25 mouse cellular contexts compared by ENCODE assay signal in genomic region chr11:78545181-78545580, GRCm38 (mm10). TPM values are rescaled to one million over a fixed set of nuclear protein-coding genes. Genes with fewer than 3 reads are reported as not detected.
DNase-seq lines count a peak whose midpoint lies in the region; ATAC-seq and TF ChIP-seq lines count a peak whose summit lies in the region.
"Had no signal": no experiment of that assay in that cellular context is flagged by ENCODE, and none has a peak within 500 bp of the region (broad histone marks: within the 10 kb centered on the region; RNA-seq: fewer than 3 reads in every experiment).

No protein-coding gene starts in this region.

- H3K4me3 ChIP-seq in embryonic facial prominence, embryonic 11.5 days (ENCODE audit: low read depth, low read length) = no peak overlapping the region
- no peak overlapping the region for H3K4me3 ChIP-seq in embryonic facial prominence, embryonic 10.5 days
- H3K4me3 ChIP-seq in G1E (ENCODE audit: low read depth, low read length) = peak overlapping the region; percentile 28; the same call in 1 of the 2 replicates
- H3K4me3 ChIP-seq in forebrain, embryonic 13.5 days = no peak overlapping the region
- H3K4me3 ChIP-seq: forebrain, embryonic 10.5 days; heart, adult 2 months; hindbrain, embryonic 12.5 days; hindbrain, embryonic 15.5 days had no signal

- 0 out of 2 replicates have a peak overlapping the region, but pooled peaks have one; percentile 13 for H3K9ac ChIP-seq in embryonic facial prominence, embryonic 11.5 days (replicated peaks; ENCODE audit: low read length)
- no peak overlapping the region for H3K9ac ChIP-seq in forebrain, embryonic 13.5 days
- H3K9ac ChIP-seq: forebrain, postnatal 0 days; hindbrain, embryonic 12.5 days; hindbrain, embryonic 15.5 days had no signal

- peaks cover 2% of the 10 kb centered on the region for H3K4me1 ChIP-seq in embryonic facial prominence, embryonic 11.5 days (ENCODE audit: control insufficient read depth, insufficient read depth, low read length)
- peaks cover 22% of the 10 kb centered on the region for H3K4me1 ChIP-seq in embryonic facial prominence, embryonic 10.5 days
- peaks cover 55% of the 10 kb centered on the region for H3K4me1 ChIP-seq in G1E (ENCODE audit: insufficient read depth, low read depth, low read length)
- peaks cover 24% of the 10 kb centered on the region for H3K4me1 ChIP-seq in forebrain, embryonic 13.5 days

- H3K27me3 ChIP-seq in embryonic facial prominence, embryonic 11.5 days (ENCODE audit: control insufficient read depth, insufficient read depth, low read length) = no peaks in the 10 kb centered on the region
- no peaks in the 10 kb centered on the region for H3K27me3 ChIP-seq in embryonic facial prominence, embryonic 10.5 days (replicated peaks; ENCODE audit: low read depth, poor library complexity, severe bottlenecking)
- no peaks in the 10 kb centered on the region for H3K27me3 ChIP-seq in G1E (ENCODE audit: insufficient read depth, low read length)
- H3K27me3 ChIP-seq in forebrain, embryonic 13.5 days = no peaks in the 10 kb centered on the region
- H3K27me3 ChIP-seq: hindbrain, embryonic 12.5 days; hindbrain, embryonic 15.5 days had no signal

- no peak for DNase-seq in embryonic facial prominence, embryonic 11.5 days (ENCODE audit: low spot score)
- no peak for DNase-seq in embryonic facial prominence, embryonic 10.5 days (ENCODE audit: low spot score)
- no peak for DNase-seq in G1E (ENCODE audit: low spot score)
- DNase-seq in heart, adult 8-10 months (ENCODE audit: low spot score) = no peak
- no peak for DNase-seq in left cerebral cortex, adult 11 months (ENCODE audit: low spot score)
- no peak for DNase-seq in lung, postnatal 4 days
- DNase-seq: adrenal gland, adult 2 months; adrenal gland, postnatal 14 days; cerebellum, adult 11 months; cerebellum, adult 2 months; cerebellum, postnatal 10 days; cerebellum, postnatal 36 days; gastrocnemius, postnatal 25 days; heart, adult 2 months; kidney, adult 2 months had no signal

- WGBS in embryonic facial prominence, embryonic 11.5 days = 73% methylated on average over 8 of the region's 8 CpGs
- WGBS in embryonic facial prominence, embryonic 10.5 days = 80% methylated on average over 8 of the region's 8 CpGs
- 64% methylated on average over 8 of the region's 8 CpGs for WGBS in forebrain, embryonic 13.5 days

- H3K27ac ChIP-seq in embryonic facial prominence, embryonic 11.5 days (replicated peaks; ENCODE audit: low read depth, low read length) = no peak overlapping the region
- H3K27ac ChIP-seq in embryonic facial prominence, embryonic 10.5 days (replicated peaks) = no peak overlapping the region
- H3K27ac ChIP-seq in forebrain, embryonic 13.5 days = no peak overlapping the region
- H3K27ac ChIP-seq: forebrain, embryonic 10.5 days; heart, adult 2 months; hindbrain, embryonic 12.5 days; hindbrain, embryonic 15.5 days had no signal

- no peak overlapping the region for H3K4me2 ChIP-seq in embryonic facial prominence, embryonic 11.5 days (ENCODE audit: low read depth, low read length)
- H3K4me2 ChIP-seq in forebrain, embryonic 13.5 days = no peak overlapping the region
- H3K4me2 ChIP-seq: heart, embryonic 11.5 days; hindbrain, embryonic 12.5 days; hindbrain, embryonic 15.5 days had no signal

- no peaks in the 10 kb centered on the region for H3K36me3 ChIP-seq in embryonic facial prominence, embryonic 11.5 days (replicated peaks; ENCODE audit: control insufficient read depth, insufficient read depth, low read depth, low read length)
- H3K36me3 ChIP-seq in embryonic facial prominence, embryonic 10.5 days (replicated peaks) = peaks cover 68% of the 10 kb centered on the region
- H3K36me3 ChIP-seq in G1E (replicated peaks) = peaks cover 73% of the 10 kb centered on the region
- peaks cover 34% of the 10 kb centered on the region for H3K36me3 ChIP-seq in forebrain, embryonic 13.5 days (ENCODE audit: poor library complexity, severe bottlenecking)

- TF ChIP-seq CTCF in G1E (IDR thresholded peaks at IDR 0.05; ENCODE audit: low read depth, low read length) = no peak

- ATAC-seq in embryonic facial prominence, embryonic 11.5 days (replicated peaks; ENCODE audit: insufficient number of reproducible peaks, low FRiP score, low TSS enrichment, low read depth) = no peak
- no peak for ATAC-seq in G1E (ENCODE audit: extremely low read depth, insufficient number of reproducible peaks, low FRiP score, poor library complexity, severe bottlenecking)
- ATAC-seq in common myeloid progenitor, adult 5-6 weeks (replicated peaks; ENCODE audit: low read depth, poor library complexity, severe bottlenecking) = 0 out of 2 replicates have a peak, but pooled peaks have one; percentile 42
- ATAC-seq in forebrain, embryonic 13.5 days = no peak
- ATAC-seq: CD4-positive, CD25-positive, alpha-beta regulatory T cell, adult 4 months; forebrain, embryonic 14.5 days; forebrain, postnatal 0 days; intestine, postnatal 0 days had no signal

- no peaks in the 10 kb centered on the region for H3K9me3 ChIP-seq in embryonic facial prominence, embryonic 11.5 days (replicated peaks; ENCODE audit: control insufficient read depth, low read length)
- H3K9me3 ChIP-seq in embryonic facial prominence, embryonic 10.5 days = no peaks in the 10 kb centered on the region
- H3K9me3 ChIP-seq in G1E (replicated peaks) = no peaks in the 10 kb centered on the region
- no peaks in the 10 kb centered on the region for H3K9me3 ChIP-seq in forebrain, embryonic 13.5 days (replicated peaks)
- H3K9me3 ChIP-seq: forebrain, embryonic 10.5 days; hindbrain, embryonic 12.5 days; hindbrain, embryonic 15.5 days had no signal

RNA-seq across cellular contexts. Expression of gene Tmem97, which starts 5.4 kb away (rescaled TPM):
- polyA plus RNA-seq in embryonic facial prominence, embryonic 11.5 days (2014; fragmentation: Nextera tagmentation; extraction: Ambion mirVana) = 73.7 and 76.3 TPM in 2 replicates
- 89.6 and 96.6 TPM in 2 replicates for polyA plus RNA-seq in embryonic facial prominence, embryonic 10.5 days (2016; fragmentation: Nextera tagmentation; extraction: Ambion mirVana)
- total RNA-seq in G1E (2014; fragmentation: Nextera tagmentation) (54.8 and 65.1 TPM in 2 replicates), G1E (2017) (67.8 and 70.1 TPM in 2 replicates)
- polyA plus RNA-seq in G1E (2012) = 30.4 and 30.8 TPM in 2 replicates
- total RNA-seq in common myeloid progenitor, adult 5-6 weeks (2017) = 44.3 and 56.2 TPM in 2 replicates
- total RNA-seq in heart, adult 8-10 months (2022) = 1 to 10 TPM; 3.4 to 5.5 (median 4.3) TPM
- polyA plus RNA-seq in forebrain, embryonic 13.5 days (2015; fragmentation: Nextera tagmentation; extraction: Ambion mirVana) = 45.9 and 49.0 TPM in 2 replicates

RNA-seq across cellular contexts. Expression of gene Ift20, which starts 9.0 kb away (rescaled TPM):
- polyA plus RNA-seq in embryonic facial prominence, embryonic 11.5 days (2014; fragmentation: Nextera tagmentation; extraction: Ambion mirVana) = 125 and 138 TPM in 2 replicates
- 84.2 and 95.2 TPM in 2 replicates for polyA plus RNA-seq in embryonic facial prominence, embryonic 10.5 days (2016; fragmentation: Nextera tagmentation; extraction: Ambion mirVana)
- 139 and 142 TPM in 2 replicates for total RNA-seq in G1E (2014; fragmentation: Nextera tagmentation)
- total RNA-seq in G1E (2017) = 112 and 118 TPM in 2 replicates
- 35.4 and 46.3 TPM in 2 replicates for polyA plus RNA-seq in G1E (2012)
- 150 and 174 TPM in 2 replicates for total RNA-seq in common myeloid progenitor, adult 5-6 weeks (2017)
- total RNA-seq in heart, adult 8-10 months (2022) = 10 to 100 TPM; 30.3 to 36.6 (median 35.8) TPM
- 92.2 and 114 TPM in 2 replicates for polyA plus RNA-seq in forebrain, embryonic 13.5 days (2015; fragmentation: Nextera tagmentation; extraction: Ambion mirVana)

RNA-seq across cellular contexts. Expression of gene Tnfaip1, which starts 9.0 kb away (rescaled TPM):
- polyA plus RNA-seq in embryonic facial prominence, embryonic 11.5 days (2014; fragmentation: Nextera tagmentation; extraction: Ambion mirVana) = 91.6 and 91.9 TPM in 2 replicates
- 91.6 and 92.4 TPM in 2 replicates for polyA plus RNA-seq in embryonic facial prominence, embryonic 10.5 days (2016; fragmentation: Nextera tagmentation; extraction: Ambion mirVana)
- 11.7 and 12.9 TPM in 2 replicates for total RNA-seq in G1E (2014; fragmentation: Nextera tagmentation)
- total RNA-seq in G1E (2017) = 3.7 and 3.8 TPM in 2 replicates
- polyA plus RNA-seq in G1E (2012) = 5.1 and 6.0 TPM in 2 replicates
- 2.0 and 4.2 TPM in 2 replicates for total RNA-seq in common myeloid progenitor, adult 5-6 weeks (2017)
- 10 to 100 TPM; 33.8 to 41.8 (median 37.6) TPM for total RNA-seq in heart, adult 8-10 months (2022)
- 65.6 and 71.9 TPM in 2 replicates for polyA plus RNA-seq in forebrain, embryonic 13.5 days (2015; fragmentation: Nextera tagmentation; extraction: Ambion mirVana)

RNA-seq across cellular contexts. Expression of gene Poldip2, which starts 33.2 kb away (rescaled TPM):
- polyA plus RNA-seq in embryonic facial prominence, embryonic 11.5 days (2014; fragmentation: Nextera tagmentation; extraction: Ambion mirVana) = 159 and 161 TPM in 2 replicates
- 175 and 178 TPM in 2 replicates for polyA plus RNA-seq in embryonic facial prominence, embryonic 10.5 days (2016; fragmentation: Nextera tagmentation; extraction: Ambion mirVana)
- 72.5 and 92.3 TPM in 2 replicates for total RNA-seq in G1E (2014; fragmentation: Nextera tagmentation)
- total RNA-seq in G1E (2017) = 62.0 and 72.9 TPM in 2 replicates
- 66.1 and 73.0 TPM in 2 replicates for polyA plus RNA-seq in G1E (2012)
- 61.4 and 70.8 TPM in 2 replicates for total RNA-seq in common myeloid progenitor, adult 5-6 weeks (2017)
- total RNA-seq in heart, adult 8-10 months (2022) = 100 to 1,000 TPM; 141 to 157 (median 151) TPM
- polyA plus RNA-seq in forebrain, embryonic 13.5 days (2015; fragmentation: Nextera tagmentation; extraction: Ambion mirVana) = 170 and 176 TPM in 2 replicates

RNA-seq across cellular contexts. Expression of gene Tmem199, which starts 33.2 kb away (rescaled TPM):
- polyA plus RNA-seq in embryonic facial prominence, embryonic 11.5 days (2014; fragmentation: Nextera tagmentation; extraction: Ambion mirVana) = 66.4 and 70.1 TPM in 2 replicates
- 75.9 and 76.0 TPM in 2 replicates for polyA plus RNA-seq in embryonic facial prominence, embryonic 10.5 days (2016; fragmentation: Nextera tagmentation; extraction: Ambion mirVana)
- 19.7 and 25.8 TPM in 2 replicates for total RNA-seq in G1E (2014; fragmentation: Nextera tagmentation)
- total RNA-seq in G1E (2017) = 51.6 and 60.5 TPM in 2 replicates
- 15.8 and 17.4 TPM in 2 replicates for polyA plus RNA-seq in G1E (2012)
- 23.4 and 24.8 TPM in 2 replicates for total RNA-seq in common myeloid progenitor, adult 5-6 weeks (2017)
- 10 to 100 TPM; 11.2 to 12.9 (median 12.5) TPM for total RNA-seq in heart, adult 8-10 months (2022)
- 85.9 and 86.6 TPM in 2 replicates for polyA plus RNA-seq in forebrain, embryonic 13.5 days (2015; fragmentation: Nextera tagmentation; extraction: Ambion mirVana)
